Mouse (Mus musculus) T-cell, adult 2 months (primary cell): ENCODE measurements at regions not wholly inside any gene's neighbourhood (a gene's known extent, or its start where the extent isn't known, plus 50 kb on each side); places are given as distances from the start of the nearest gene placed in this dataset.

Experiments
- DNase-seq: peaks from one replicate; pipeline ENCODE4 v3.0.0; 2022; ENCODE audit warnings: low spot score

GRCm38 (mm10) chr6:99893936-99894335 is 167.7 kb upstream of the Prok2 start:
- DNase-seq = no peak

- no peak for DNase-seq
These were observed 166.0 kb upstream of the Prok2 start for GRCm38 (mm10) chr6:99892204-99892603.

DNA sequence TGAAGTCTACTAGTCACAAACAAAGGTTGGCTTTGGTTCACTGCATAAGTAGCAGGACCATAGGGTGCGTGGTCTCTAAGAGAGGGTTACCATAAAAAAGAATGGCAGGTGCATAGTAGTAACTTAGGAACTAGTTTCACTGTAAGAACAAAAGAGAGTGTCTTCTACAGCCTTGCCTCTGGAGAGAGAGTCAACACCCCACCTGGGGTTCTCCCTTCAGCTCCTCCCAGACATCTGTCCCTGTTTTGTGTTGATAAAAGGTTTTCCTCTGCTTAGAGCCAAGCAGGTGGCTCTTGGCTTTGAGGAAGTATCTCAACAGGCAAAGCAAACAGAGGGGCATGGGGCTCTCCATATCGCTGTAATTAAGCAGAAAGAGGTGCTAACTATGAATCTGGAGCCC is 165.6 kb upstream of the Prok2 start:
- no peak for DNase-seq

GRCm38 (mm10) chr6:99890805-99891204 is 164.6 kb upstream of the Prok2 start:
- DNase-seq = no peak

DNA sequence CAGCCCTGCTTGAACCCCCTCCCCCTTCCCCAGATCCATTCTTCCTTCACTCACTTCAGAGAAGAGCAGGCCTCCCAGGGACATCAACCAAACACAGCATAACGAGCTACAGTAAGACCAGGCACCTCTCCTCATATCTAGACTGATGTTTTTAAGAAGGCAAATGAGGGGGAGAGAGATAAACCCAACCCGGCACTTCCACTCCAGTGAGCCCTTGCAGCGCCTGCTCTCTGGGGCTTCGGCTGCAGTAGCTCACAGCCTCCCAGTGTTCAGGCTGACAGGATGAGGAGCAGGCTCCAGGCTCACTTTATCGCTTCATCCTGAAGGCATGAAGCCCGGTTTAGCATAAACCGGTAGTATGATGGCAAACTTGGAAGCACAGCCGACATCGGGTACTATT is 162.9 kb upstream of the Prok2 start:
- DNase-seq = no peak

GRCm38 (mm10) chr6:99887904-99888303 is 161.7 kb upstream of the Prok2 start:
- no peak for DNase-seq

DNA sequence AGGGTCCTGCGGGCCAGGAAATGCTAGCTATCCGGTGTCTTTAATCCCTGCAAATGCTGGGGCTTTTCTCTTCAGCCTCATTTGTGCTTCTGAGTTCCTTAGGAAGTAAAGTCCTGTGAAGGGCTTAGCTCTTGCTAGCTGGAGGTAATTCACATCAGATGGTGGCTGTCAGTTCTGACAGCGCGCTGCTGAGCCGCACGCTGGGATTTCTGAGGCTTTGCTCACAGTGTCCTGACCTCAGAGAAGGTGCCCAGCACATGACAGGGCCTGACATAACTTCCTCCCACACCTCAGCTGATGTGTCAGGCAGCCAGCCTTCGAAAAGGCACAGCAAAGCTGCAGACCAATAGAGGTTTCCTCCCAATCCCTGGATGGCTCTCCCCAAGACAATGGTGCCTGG is 158.6 kb upstream of the Prok2 start:
- no peak for DNase-seq

GRCm38 (mm10) chr6:99884054-99884453 is 157.9 kb upstream of the Prok2 start:
- DNase-seq = no peak

DNA sequence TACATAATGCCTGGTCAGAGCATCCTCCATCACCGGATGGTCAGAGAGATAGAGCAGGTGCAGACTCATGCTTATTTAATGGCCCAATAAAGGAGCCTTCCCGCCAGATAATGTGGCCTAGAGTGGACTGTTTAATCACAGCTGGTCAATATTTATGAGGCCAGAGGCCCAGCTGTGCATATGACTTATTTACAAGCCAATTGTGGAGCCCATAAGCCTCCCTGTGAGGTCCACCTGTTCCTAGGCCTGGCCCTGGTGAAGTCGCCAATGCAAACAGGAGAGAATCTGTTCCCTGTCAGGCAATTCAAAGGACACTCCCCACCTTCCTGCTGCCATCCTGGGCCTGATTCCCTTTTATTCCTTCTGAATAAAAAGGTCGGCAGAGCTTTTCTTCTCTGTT is 155.4 kb upstream of the Prok2 start:
- no peak for DNase-seq

GRCm38 (mm10) chr6:99874852-99875251 is 148.7 kb upstream of the Prok2 start:
- DNase-seq = no peak

DNA sequence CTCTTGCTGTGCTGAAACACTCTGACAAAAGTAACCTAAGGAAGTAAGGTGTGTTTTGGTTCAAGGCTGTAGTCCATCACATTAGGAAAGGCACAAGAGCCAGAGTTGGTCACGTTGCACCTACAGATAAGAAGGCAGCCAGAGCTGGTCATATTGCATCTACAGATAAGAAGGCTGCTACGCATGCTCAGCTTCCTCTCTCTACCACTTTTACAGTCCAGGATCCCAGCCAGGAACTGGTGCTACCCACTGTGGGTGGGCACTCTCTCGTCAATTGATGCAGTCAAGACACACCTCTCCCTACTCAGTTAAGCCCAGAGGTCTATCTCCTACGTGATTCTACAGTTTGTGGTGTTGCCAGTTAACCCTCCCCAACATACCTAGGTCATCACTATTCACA is 147.8 kb upstream of the Prok2 start:
- DNase-seq = no peak

GRCm38 (mm10) chr6:99866061-99866460 is 139.9 kb upstream of the Prok2 start:
- no peak for DNase-seq

DNA sequence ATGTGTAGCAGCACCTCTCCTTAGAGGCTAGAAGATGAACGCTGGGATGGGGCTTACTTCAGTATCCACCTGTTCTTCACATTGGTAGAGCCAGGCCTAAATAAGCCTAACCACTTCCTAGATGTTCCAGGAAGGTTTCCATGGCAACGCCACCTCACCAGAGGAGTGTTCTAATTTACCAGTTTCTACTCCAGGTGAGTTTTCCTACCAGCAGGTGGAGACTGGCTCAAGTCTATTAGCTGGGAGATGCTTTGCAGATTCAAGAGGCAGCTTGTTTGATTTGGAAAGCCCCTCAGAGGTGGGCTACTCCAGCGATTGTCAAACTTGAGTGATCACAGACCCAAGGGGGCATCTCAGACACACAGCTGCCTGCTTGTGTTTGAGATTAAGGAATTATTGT is 138.8 kb upstream of the Prok2 start:
- DNase-seq = no peak

GRCm38 (mm10) chr6:99863418-99863817 is 137.2 kb upstream of the Prok2 start:
- no peak for DNase-seq

DNA sequence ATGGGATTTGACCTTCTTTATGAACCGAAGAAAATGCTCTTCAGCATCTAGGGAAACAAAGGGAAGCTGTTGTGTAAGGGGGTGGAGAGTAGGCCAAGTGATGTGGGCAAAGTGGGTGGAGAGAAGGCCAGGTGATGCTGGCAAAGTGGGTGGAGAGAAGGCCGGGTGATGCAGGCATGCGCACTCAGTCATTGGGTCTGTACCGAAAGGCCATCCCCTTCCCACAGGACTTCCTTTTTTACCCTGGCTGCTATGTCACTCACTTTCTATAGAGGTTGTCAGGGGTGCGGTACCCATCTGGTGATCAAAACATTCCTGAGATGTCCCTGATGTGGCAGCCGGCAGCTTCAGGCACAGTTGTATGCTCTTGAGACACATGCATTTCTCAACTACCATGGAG is 131.2 kb upstream of the Prok2 start:
- DNase-seq = no peak

DNA sequence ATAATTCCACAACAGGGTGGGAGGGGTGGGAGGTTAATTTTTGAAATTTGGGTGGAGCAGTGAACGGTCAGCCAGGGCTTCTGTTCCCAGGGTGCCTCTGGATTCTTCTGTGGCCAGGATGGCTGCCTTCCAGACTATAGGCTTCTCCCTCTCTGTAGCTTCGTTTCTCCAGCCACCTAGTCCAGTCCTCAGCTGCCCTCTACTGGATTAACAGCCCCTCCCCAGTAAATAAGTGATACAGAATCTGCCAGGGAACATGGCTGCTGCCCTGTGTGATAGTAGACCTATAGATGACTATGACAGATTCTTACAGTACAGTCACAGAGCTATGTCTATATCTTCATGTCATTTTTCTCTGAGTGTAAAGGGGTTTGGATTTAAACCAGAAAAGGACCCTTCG is 127.5 kb upstream of the Prok2 start:
- no peak for DNase-seq

GRCm38 (mm10) chr6:99850706-99851105 is 124.5 kb upstream of the Prok2 start:
- no peak for DNase-seq

DNA sequence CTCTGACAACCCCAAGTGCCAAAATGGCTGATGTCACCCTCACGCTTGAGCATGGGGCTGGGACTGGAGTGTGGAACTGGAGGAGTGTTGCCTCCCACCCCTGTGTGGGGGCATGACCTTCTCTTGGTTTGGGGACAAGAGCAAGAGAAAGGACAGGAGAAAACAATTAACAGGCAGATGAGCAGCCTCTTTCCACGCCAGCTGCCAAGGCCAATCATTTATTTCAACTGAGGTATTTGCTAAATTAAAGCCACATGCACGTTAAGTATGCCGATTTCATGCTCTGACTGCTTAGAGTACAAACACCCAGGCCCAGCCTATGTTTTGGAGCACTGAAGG is 119.3 kb upstream of the Prok2 start:
- DNase-seq = no peak

DNA sequence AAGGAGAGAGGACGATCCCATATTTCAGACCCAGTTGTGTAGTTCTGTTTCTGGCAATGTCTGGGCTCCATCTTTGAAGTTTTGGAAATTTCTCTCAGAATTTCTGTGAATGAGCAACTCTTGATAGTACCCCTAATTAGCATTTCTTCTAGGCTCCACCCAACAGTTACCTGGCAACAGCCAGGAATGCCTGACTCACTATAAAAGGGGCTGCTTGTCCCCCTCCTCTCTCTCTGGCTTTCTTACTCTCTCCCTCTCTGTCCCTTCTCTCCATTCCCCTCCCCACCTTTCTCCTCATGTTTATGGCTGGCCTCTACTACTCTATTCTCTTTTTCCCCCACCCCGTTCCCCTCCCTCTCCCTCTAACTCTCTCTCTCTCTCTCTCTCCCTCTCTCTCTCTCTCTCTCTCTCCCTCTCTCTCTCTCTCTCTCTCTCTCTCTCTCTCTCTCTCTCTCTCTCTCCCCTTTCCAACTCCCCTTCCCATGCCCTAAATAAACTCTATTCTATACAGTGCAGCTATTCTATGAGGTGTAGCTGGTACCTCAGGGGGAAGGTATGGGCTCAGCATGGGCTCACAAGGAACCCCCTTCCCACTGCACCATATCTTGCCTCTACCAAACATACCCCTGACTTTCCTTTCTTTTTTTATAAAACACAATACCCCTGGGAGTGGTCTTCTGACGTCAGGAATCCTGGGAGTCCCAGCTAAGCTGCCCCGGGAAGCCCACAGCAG is 118.7 kb upstream of the Prok2 start:
- no peak for DNase-seq

- DNase-seq = no peak
These were observed 117.3 kb upstream of the Prok2 start for GRCm38 (mm10) chr6:99843507-99843906.

DNA sequence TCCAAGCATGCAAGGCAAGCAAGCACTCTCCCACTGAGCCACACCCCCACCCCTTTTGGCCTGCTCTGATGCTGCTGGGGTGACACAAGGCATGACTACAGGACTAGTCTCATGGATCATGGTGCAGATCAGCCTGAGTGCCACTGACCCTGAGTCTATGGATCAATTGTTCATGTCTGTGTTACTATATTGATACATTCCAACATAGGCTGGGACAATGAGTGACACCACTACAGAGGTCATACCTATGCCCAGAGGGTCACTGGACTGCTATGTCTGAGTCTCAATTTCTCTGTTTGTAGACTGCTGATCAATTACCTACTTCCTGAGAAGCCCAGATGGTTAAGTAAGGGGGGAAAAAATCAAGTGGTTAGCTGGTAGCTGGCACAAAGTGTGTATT is 116.5 kb upstream of the Prok2 start:
- no peak for DNase-seq

GRCm38 (mm10) chr6:99840823-99841222 is 114.6 kb upstream of the Prok2 start:
- no peak for DNase-seq

DNA sequence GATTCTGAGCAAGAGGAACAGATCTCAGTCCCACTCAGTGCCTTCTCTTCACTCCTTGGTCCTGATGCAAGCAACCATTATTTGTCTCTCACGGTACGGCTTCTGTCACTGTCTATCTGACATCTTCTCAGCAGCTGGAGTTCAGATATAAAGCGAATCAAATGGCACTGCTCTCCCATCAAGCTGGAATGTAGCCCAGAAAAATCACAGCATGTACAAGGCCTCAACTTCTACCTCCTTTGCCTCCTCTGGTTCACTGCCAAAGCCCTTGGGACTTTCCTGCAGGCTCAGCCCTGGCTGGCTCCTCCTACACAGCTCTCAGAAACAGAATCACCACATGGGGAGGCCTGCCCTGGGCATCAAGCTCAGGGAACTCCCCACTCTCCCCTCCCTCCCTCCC is 107.1 kb upstream of the Prok2 start:
- no peak for DNase-seq

DNA sequence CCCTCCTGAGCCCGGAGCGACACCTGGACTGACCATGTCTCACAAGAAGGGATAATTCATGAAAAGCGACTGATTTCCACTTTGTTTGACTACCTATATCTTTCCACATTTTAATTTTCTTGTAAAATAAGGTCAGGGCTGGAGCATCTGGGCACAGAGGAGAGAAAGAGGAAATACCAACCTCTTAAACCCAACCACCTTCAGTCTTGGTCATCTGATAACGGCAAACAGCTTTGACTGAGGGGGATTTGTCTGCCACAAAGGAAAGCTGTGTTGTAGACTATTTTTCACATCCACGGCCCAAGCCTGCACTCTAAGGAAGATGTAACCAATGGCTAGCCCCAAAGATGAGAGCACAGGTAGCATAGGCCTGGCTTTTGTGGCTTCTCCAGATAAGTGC is 101.4 kb upstream of the Prok2 start:
- no peak for DNase-seq

DNA sequence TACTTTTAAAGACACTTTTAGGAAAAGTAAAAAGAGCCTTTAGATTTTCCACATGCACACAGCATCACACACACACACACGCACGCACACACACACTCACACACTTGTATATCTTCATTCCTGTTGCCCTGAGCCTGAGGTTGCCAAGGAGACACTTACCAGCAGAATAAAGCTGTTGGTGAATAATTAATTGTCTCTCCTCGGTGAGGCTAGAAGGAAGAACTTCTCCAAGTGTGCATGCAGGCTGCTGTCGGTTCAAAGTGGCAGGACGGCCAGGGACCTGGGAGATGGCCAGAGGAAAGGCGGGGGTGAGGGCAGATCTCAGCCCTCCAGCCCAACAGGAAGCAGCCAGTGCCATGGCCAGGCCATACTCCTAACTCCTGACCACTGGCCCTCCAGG is 98.6 kb upstream of the Prok2 start:
- DNase-seq = no peak
